Mouse (Mus musculus): ENCODE results near the gene Atf7ip. TPM values are rescaled to one million over a fixed set of nuclear protein-coding genes. Genes with fewer than 3 reads are reported as not detected.

Gene Atf7ip
- total and polyA plus RNA-seq, 3 experiments: 4.2 to 35.4 (median 29.7) TPM

DNA sequence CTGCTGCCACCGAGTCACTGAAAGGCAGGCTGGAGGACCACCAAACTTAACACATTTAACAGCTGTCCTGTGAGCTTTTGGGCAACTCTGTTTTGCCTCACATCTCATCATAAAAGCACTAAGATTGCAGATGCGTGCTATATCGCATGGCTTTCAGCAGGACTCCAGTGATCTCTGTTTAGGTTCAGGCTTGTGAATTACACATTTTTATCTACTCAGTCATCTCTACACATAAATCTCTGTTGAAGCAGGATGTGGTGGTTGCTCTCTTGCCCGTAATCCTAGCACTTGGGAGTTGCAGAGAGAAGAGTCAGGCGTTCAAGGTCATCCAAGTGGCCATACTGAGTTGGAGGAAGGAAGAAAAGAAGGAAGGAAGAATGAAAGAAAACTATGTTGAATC is 14.3 kb upstream of the Atf7ip start:
- H3K4me2 ChIP-seq (ENCODE audit: insufficient read depth, low read depth, poor library complexity, severe bottlenecking): no peak overlapping the region
- dilution Hi-C loops (cut with MboI; ENCODE audit: extremely low pct_ligation_motif_present, extremely low pct_unique_long_range_greater_than_20kb, low sequenced_read_pairs) (no loop called here), in situ Hi-C loops (cut with MboI; ENCODE audit: low pct_ligation_motif_present, low pct_unique_long_range_greater_than_20kb, low sequenced_read_pairs) (no loop called here)
- no peaks in the 10 kb centered on the region for H3K79me2 ChIP-seq (replicated peaks; ENCODE audit: control insufficient read depth, extremely low read depth, insufficient read depth, poor library complexity, severe bottlenecking)
- H3K4me1 ChIP-seq (ENCODE audit: control insufficient read depth in 1 of 2, insufficient read depth in 2 of 2): peaks cover 6 to 14% of the 10 kb centered on the region in 2 experiments; a peak in 3 of 4 replicates
- H3K36me3 ChIP-seq (replicated peaks in 1 of 2; ENCODE audit: control insufficient read depth in 1 of 2, insufficient read depth in 1 of 2, low read length in 1 of 2): no peaks in the 10 kb centered on the region
- TF ChIP-seq USF1 (IDR thresholded peaks at IDR 0.05; ENCODE audit: low read depth, low read length) (no peak), JUND (conservative IDR thresholded peaks at IDR 0.05; ENCODE audit: low read depth, low read length) (no peak), ZMIZ1 (IDR thresholded peaks at IDR 0.05; ENCODE audit: low read depth, low read length) (no peak), E2F4 (IDR thresholded peaks at IDR 0.05; ENCODE audit: insufficient replicate concordance, low read depth, low read length) (no peak), MAX (IDR thresholded peaks at IDR 0.05; ENCODE audit: low read length) (no peak), SIN3A (IDR thresholded peaks at IDR 0.05; ENCODE audit: low read length) (no peak), POLR2AphosphoS2 (IDR thresholded peaks at IDR 0.05; ENCODE audit: low read depth, low read length) (no peak), MAFK (IDR thresholded peaks at IDR 0.05; ENCODE audit: insufficient replicate concordance, low read length) (no peak)
- H3K9me3 ChIP-seq (replicated peaks; ENCODE audit: low read length): no peaks in the 10 kb centered on the region
- no peak overlapping the region for H3K4me3 ChIP-seq (replicated peaks in 1 of 3; ENCODE audit: low read depth in 2 of 3, low read length in 2 of 3, poor library complexity in 1 of 3)
- no peak overlapping the region for H3K27ac ChIP-seq (ENCODE audit: insufficient read depth, low read depth)
- DNase-seq (ENCODE audit: extremely low read depth): no peak
- no peak overlapping the region for H3K9ac ChIP-seq (ENCODE audit: insufficient read depth, low read depth)
- no peaks in the 10 kb centered on the region for H3K27me3 ChIP-seq (replicated peaks)

DNA sequence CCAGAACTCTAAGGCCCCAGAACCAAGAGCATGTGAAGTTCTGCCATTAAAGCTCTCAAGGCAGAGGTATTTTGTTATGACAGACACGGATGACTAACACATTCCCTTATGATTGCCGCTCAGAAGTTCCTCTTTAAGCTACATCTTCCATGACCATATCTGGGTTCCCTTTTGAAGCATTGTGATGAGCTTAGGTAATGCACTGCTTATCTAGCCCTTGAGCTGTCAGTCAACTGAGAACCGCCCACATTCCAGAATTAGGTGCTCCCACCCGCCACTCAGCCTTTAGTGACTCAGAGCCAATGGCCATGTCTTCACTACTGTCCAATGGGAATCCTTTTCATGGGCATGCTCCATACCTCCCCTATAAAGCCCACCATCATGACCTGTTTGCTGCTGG is 13.7 kb upstream of the Atf7ip start:
- no peak for DNase-seq (ENCODE audit: extremely low read depth)
- H3K9ac ChIP-seq (ENCODE audit: insufficient read depth, low read depth): no peak overlapping the region

DNA sequence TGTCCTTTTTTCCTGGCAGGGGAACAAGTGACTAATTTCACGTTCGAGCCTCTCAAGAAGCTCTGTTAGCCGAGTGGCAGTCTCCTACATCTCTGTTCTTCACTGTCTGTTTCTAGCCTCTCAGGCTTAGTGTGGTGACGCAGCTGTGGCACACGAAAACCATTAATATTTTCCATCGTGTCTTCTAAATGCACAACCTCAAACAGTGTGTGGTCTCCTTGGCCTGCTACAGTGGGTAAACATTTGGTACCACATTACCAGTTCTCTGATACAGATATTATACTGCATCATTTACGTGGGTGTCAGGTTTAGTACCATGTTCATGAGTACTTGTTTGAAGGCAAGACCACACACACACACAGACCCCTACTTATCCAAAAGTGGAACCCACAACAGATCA is 12.5 kb upstream of the Atf7ip start:
- no peaks in the 10 kb centered on the region for H3K27me3 ChIP-seq (replicated peaks)
- no peak overlapping the region for H3K27ac ChIP-seq (ENCODE audit: insufficient read depth, low read depth)
- no peaks in the 10 kb centered on the region for H3K79me2 ChIP-seq (replicated peaks; ENCODE audit: control insufficient read depth, extremely low read depth, insufficient read depth, poor library complexity, severe bottlenecking)
- DNase-seq (ENCODE audit: extremely low read depth): no peak
- in situ Hi-C loops (cut with MboI; ENCODE audit: low pct_ligation_motif_present, low pct_unique_long_range_greater_than_20kb, low sequenced_read_pairs) (no loop called here), dilution Hi-C loops (cut with MboI; ENCODE audit: extremely low pct_ligation_motif_present, extremely low pct_unique_long_range_greater_than_20kb, low sequenced_read_pairs) (no loop called here)
- H3K4me2 ChIP-seq (ENCODE audit: insufficient read depth, low read depth, poor library complexity, severe bottlenecking): no peak overlapping the region
- TF ChIP-seq TCF12 (IDR thresholded peaks at IDR 0.05; ENCODE audit: low read depth, low read length): 0 out of 2 replicates have a peak, but pooled peaks have one; percentile 28
- TF ChIP-seq EP300 (IDR thresholded peaks at IDR 0.05; ENCODE audit: low read length): peak; percentile 53; the same call in 1 of the 2 replicates
- no peak for TF ChIP-seq ZC3H11A (IDR thresholded peaks at IDR 0.05; ENCODE audit: low read depth, low read length)
- TF ChIP-seq UBTF (IDR thresholded peaks at IDR 0.05; ENCODE audit: low read depth, low read length): no peak
- TF ChIP-seq BHLHE40 (IDR thresholded peaks at IDR 0.05; ENCODE audit: low read depth, low read length): peak; percentile 46; the same call in 1 of the 2 replicates
- no peaks in the 10 kb centered on the region for H3K9me3 ChIP-seq (replicated peaks; ENCODE audit: low read length)
- no peak overlapping the region for H3K4me3 ChIP-seq (replicated peaks in 1 of 3; ENCODE audit: low read depth in 2 of 3, low read length in 2 of 3, poor library complexity in 1 of 3)
- H3K36me3 ChIP-seq (replicated peaks in 1 of 2; ENCODE audit: control insufficient read depth in 1 of 2, insufficient read depth in 1 of 2, low read length in 1 of 2): no peaks in the 10 kb centered on the region
- no peak overlapping the region; the same call in 1 of the 2 replicates for H3K9ac ChIP-seq (ENCODE audit: insufficient read depth, low read depth)
- H3K4me1 ChIP-seq (ENCODE audit: control insufficient read depth in 1 of 2, insufficient read depth in 2 of 2): peaks cover 18 to 27% of the 10 kb centered on the region in 2 experiments

More for the DNA sequence above, 13.7 kb upstream of the Atf7ip start:
- dilution Hi-C loops (cut with MboI; ENCODE audit: extremely low pct_ligation_motif_present, extremely low pct_unique_long_range_greater_than_20kb, low sequenced_read_pairs): no loop called here
- H3K36me3 ChIP-seq (replicated peaks in 1 of 2; ENCODE audit: control insufficient read depth in 1 of 2, insufficient read depth in 1 of 2, low read length in 1 of 2): no peaks in the 10 kb centered on the region
- no peak overlapping the region for H3K4me2 ChIP-seq (ENCODE audit: insufficient read depth, low read depth, poor library complexity, severe bottlenecking)
- H3K27ac ChIP-seq (ENCODE audit: insufficient read depth, low read depth): no peak overlapping the region
- in situ Hi-C loops (cut with MboI; ENCODE audit: low pct_ligation_motif_present, low pct_unique_long_range_greater_than_20kb, low sequenced_read_pairs): no loop called here
- no peak for TF ChIP-seq SIN3A (IDR thresholded peaks at IDR 0.05; ENCODE audit: low read length)
- no peak for TF ChIP-seq E2F4 (IDR thresholded peaks at IDR 0.05; ENCODE audit: insufficient replicate concordance, low read depth, low read length)
- no peak for TF ChIP-seq JUND (conservative IDR thresholded peaks at IDR 0.05; ENCODE audit: low read depth, low read length)
- no peak for TF ChIP-seq ETS1 (conservative IDR thresholded peaks at IDR 0.05; ENCODE audit: low read depth, low read length)
- no peaks in the 10 kb centered on the region for H3K9me3 ChIP-seq (replicated peaks; ENCODE audit: low read length)
- H3K79me2 ChIP-seq (replicated peaks; ENCODE audit: control insufficient read depth, extremely low read depth, insufficient read depth, poor library complexity, severe bottlenecking): no peaks in the 10 kb centered on the region
- H3K4me1 ChIP-seq (ENCODE audit: control insufficient read depth in 1 of 2, insufficient read depth in 2 of 2): peaks cover 7 to 15% of the 10 kb centered on the region in 2 experiments
- no peak overlapping the region for H3K4me3 ChIP-seq (replicated peaks in 1 of 3; ENCODE audit: low read depth in 2 of 3, low read length in 2 of 3, poor library complexity in 1 of 3)
- H3K27me3 ChIP-seq (replicated peaks): no peaks in the 10 kb centered on the region
